Mouse (Mus musculus) right cerebral cortex, postnatal 25 days (tissue): Measurements from ENCODE around the gene Zzef1.

ENCODE experiments used
- DNase-seq: peaks from one replicate; pipeline ENCODE4 v3.0.0; 2022

The Zzef1 gene

GRCm38 (mm10) chr11:72807992-72808391, 12.0 kb downstream of the Zzef1 start:
- no peak for DNase-seq

- peak; percentile 11 for DNase-seq
Observed at GRCm38 (mm10) chr11:72813687-72814086, 17.7 kb downstream of the Zzef1 start.

- no peak for DNase-seq
Observed at GRCm38 (mm10) chr11:72814188-72814587, 18.2 kb downstream of the Zzef1 start.

- DNase-seq = no peak
Observed at GRCm38 (mm10) chr11:72816859-72817258, 20.8 kb downstream of the Zzef1 start.

GRCm38 (mm10) chr11:72818067-72818466, 22.0 kb downstream of the Zzef1 start:
- DNase-seq = no peak

- DNase-seq = no peak
Observed at GRCm38 (mm10) chr11:72821041-72821440, 25.0 kb downstream of the Zzef1 start.

- no peak for DNase-seq
Observed at GRCm38 (mm10) chr11:72829869-72830268, 33.8 kb downstream of the Zzef1 start.

GRCm38 (mm10) chr11:72842731-72843130, 46.7 kb downstream of the Zzef1 start:
- DNase-seq = no peak

GRCm38 (mm10) chr11:72843576-72843975, 47.5 kb downstream of the Zzef1 start:
- DNase-seq = no peak

- DNase-seq = no peak
Observed at GRCm38 (mm10) chr11:72845526-72845925, 49.5 kb downstream of the Zzef1 start.

GRCm38 (mm10) chr11:72846685-72847084, 50.7 kb downstream of the Zzef1 start:
- DNase-seq = no peak

- DNase-seq = no peak
Observed at GRCm38 (mm10) chr11:72847831-72848628, 52.0 kb downstream of the Zzef1 start.

GRCm38 (mm10) chr11:72850419-72851131, 54.5 kb downstream of the Zzef1 start:
- DNase-seq = no peak

- DNase-seq = no peak
Observed at GRCm38 (mm10) chr11:72851214-72851613, 55.2 kb downstream of the Zzef1 start.

GRCm38 (mm10) chr11:72852122-72852521, 56.1 kb downstream of the Zzef1 start:
- DNase-seq = no peak

GRCm38 (mm10) chr11:72853086-72853485, 57.1 kb downstream of the Zzef1 start:
- peak; percentile 21 for DNase-seq

- no peak for DNase-seq
Observed at GRCm38 (mm10) chr11:72854251-72854650, 58.2 kb downstream of the Zzef1 start.

- DNase-seq = no peak
Observed at GRCm38 (mm10) chr11:72856764-72857163, 60.7 kb downstream of the Zzef1 start.

GRCm38 (mm10) chr11:72861236-72861635, 65.2 kb downstream of the Zzef1 start:
- DNase-seq = no peak

- DNase-seq = no peak
Observed at GRCm38 (mm10) chr11:72866446-72866845, 70.4 kb downstream of the Zzef1 start.

GRCm38 (mm10) chr11:72872061-72872460, 76.0 kb downstream of the Zzef1 start:
- no peak for DNase-seq

GRCm38 (mm10) chr11:72892623-72893022, 96.6 kb downstream of the Zzef1 start:
- DNase-seq = no peak

- no peak for DNase-seq
Observed at GRCm38 (mm10) chr11:72908391-72908790, 112.4 kb downstream of the Zzef1 start.

GRCm38 (mm10) chr11:72917299-72917996, 121.4 kb downstream of the Zzef1 start:
- no peak for DNase-seq
